Mouse (Mus musculus) sigmoid colon, adult 10 weeks (tissue): ENCODE data around the gene Serpinc1. TPM values are rescaled to one million over a fixed set of nuclear protein-coding genes. Genes with fewer than 3 reads are reported as not detected.

Source experiments
- polyA plus RNA-seq: library from polyadenylated mRNA; stranded (reverse); fragments of 350-450 nt; fragmentation: Illumina TruSeq; extraction: RNeasy Lipid Tissue Mini Kit (QIAGEN cat#74804); gene quantifications from one replicate; pipeline ENCODE4 v1.2.3, GENCODE M21; 2014; ENCODE audit warnings: low read depth, low replicate concordance

The Serpinc1 gene
- 0.76 TPM for polyA plus RNA-seq

GRCm38 (mm10) chr1:160978071-160978735 is at the start of gene Serpinc1:
TSS of gene Serpinc1 (plus strand) at chr1:160978585.

DNA sequence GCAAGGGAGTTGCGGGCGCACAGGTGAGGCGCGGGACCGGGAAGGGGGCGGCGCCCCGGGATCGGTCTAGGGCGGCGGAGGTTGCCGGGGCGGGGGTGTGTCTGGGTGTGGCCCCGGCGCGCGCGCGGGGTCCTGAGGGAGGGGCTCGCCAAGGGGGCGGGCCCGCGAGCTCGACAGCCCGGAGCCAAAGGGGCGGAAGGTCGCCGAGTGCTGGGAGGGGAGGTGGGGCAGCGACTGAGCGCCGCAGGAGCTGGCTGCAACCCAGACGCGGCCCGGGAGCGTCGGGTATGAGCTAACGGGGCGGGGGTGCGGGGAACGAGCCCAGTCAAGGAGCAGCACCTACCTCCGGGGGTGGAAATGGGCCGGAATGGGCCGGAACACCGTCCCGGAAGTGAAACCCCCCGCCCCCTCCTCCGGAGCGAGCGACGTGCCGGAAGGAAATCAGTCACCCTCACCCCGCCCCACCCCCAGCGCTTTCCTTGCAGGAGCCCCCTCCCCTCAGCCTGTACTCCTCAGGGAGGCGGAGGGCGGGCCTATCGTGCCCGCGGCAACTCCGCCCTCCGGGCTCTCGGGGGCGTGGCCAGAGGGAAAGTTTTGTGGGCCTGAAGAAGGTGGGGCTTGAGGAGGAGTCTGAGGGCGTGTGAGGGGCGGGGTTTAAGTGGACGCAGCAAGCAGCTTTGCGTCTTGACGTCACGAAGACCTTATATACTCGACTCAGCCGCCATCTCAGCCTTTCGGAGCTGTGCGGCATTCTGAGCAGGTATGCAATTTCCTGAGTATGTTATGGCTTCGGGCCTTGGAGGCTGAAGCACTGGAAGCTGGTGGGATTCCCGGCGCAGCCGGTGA is 56.3 kb downstream of the Serpinc1 start, which contains the start of gene Zbtb37:
Gene Zbtb37 (minus strand): TSS at position 415 of the 846 bp plus-strand sequence.

Other genes with a start within 250 kb of the Serpinc1 start
- 181 TPM for gene Rabgap1l, start 185.4 kb upstream of the Serpinc1 start, polyA plus RNA-seq
- gene Rc3h1, start 72.2 kb upstream of the Serpinc1 start, polyA plus RNA-seq: 55.8 TPM
- gene Zbtb37, start 56.3 kb downstream of the Serpinc1 start, polyA plus RNA-seq: 9.0 TPM
- gene Dars2, start 92.1 kb downstream of the Serpinc1 start, polyA plus RNA-seq: 13.1 TPM
- 25.2 TPM for gene Cenpl, start 92.1 kb downstream of the Serpinc1 start, polyA plus RNA-seq
- 32.4 TPM for gene Klhl20, start 152.9 kb downstream of the Serpinc1 start, polyA plus RNA-seq
- gene Ankrd45, start 164.1 kb downstream of the Serpinc1 start, polyA plus RNA-seq: 0.79 TPM
- not detected for gene Tex50, start 180.7 kb downstream of the Serpinc1 start, polyA plus RNA-seq